Mouse (Mus musculus) retina, postnatal 7 days (tissue): ENCODE measurements around the gene Zfp341.

ENCODE experiments used
- DNase-seq: peaks from one replicate; pipeline ENCODE4 v3.0.0-alpha.2; 2012; ENCODE audit warnings: low read depth, low spot score

Zfp341 gene

DNA sequence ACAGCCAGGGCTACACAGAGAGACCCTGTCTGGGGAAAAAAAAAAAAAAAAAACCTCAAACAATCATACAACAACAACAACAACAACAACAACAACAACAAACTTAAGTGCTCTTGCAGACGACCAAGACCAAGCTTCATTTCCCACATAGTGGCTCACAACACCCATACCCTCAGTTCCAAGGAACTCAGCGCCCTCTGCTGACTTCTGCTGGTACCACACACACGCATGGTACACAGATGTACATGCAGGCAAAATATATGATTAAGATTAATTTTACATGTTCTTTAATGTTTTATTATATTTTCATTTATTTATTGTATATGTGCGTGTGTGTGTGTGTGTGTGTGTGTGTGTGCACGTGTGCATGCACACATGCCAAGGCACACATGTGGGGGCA is 26.7 kb upstream of the Zfp341 start:
- DNase-seq, result no peak

DNA sequence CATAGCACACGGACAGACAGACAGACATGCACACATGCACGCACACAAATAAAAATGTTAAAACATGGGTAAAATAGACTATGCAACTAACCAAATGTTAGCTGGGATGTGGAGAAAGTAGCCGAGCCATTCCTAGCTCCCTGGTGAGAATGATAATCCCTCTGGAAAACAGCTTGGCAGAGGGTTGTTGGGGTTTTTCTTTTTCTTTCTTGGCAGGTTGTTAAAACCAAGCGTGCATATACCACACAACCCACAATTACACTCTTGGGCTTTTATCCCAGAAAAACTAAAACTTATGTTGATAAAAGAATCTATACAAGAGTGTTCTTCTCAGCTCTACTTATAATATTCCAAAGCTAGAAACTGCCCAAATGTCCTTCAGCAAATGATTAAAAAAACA is 24.0 kb upstream of the Zfp341 start:
- DNase-seq, result no peak

DNA sequence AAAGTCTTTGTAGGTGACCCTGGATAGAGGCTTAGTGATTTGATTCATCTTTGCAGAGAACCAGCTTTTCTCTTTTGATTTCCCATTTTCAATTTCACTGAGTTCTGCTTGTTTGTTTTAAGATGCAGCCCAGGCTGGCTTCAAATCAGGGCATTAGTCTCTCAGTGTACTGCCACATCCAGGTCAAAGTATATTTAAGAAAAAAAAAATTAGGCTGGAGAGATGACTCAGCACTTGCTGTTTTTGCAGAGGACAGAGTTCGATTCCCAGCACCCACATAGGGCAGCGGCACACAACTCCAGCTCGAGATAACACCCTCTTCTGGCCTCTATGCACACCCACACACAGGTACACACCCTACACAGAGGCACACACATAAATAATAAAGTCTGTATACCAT is 21.9 kb upstream of the Zfp341 start:
- DNase-seq, result no peak

DNA sequence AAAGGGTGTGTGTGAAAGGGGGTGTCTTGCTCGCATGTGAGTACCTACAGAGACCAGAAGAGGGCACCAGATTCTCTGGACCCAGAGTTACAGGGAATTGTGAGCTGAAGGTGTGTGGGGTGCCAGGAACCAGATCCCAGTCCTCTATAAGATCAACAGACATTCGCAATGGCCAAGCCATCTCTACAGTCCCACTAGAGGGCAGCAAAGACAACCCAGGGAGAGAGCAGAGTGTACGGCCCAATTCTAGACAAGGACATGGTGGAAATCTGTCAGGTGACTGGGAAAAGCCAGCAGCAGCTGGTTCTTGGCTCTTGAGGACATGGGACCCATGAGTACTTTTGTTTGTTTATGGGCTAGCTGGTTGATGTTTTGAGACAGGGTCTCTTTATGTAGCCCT is 20.1 kb upstream of the Zfp341 start:
- DNase-seq, result peak; percentile 48

DNA sequence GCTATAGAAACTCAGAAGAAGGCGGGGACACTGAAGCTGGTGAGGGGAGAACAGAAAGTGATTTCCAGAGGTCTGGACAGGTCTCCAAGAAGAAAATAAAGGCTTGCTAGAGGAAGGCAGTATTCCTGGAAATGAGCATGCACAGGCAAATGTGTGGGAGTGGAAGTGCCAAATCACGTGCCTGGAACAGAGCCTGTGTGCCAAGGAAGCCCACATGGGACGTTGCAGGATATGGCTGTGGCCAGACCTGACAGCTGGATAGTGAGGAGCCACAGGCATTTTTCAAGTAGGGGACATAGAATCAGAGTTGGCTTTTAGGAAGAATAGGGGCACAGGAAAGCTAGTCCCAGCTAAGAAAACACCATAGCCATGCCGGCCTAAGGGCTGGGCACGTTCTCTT is 17.3 kb upstream of the Zfp341 start:
- DNase-seq, result no peak

DNA sequence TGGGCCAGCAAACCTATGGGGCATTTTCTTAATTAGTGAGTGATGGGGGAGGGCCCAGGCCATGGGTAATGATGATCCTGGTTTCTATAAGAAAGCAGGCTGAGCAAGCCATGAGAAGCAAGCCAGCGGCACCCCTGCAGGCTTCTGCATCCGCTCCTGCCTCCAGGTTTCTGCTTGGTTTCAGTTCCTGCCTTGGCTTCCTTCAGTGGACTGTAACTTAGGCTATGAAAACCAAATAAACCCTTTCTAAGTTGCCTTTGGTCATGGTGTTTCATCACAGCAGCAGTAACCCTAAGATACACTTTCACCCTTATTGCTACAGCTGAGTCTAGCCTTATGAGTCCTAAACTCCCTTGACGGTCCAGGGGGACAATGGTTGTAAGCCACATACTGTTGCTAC is 15.7 kb upstream of the Zfp341 start:
- DNase-seq, result no peak

DNA sequence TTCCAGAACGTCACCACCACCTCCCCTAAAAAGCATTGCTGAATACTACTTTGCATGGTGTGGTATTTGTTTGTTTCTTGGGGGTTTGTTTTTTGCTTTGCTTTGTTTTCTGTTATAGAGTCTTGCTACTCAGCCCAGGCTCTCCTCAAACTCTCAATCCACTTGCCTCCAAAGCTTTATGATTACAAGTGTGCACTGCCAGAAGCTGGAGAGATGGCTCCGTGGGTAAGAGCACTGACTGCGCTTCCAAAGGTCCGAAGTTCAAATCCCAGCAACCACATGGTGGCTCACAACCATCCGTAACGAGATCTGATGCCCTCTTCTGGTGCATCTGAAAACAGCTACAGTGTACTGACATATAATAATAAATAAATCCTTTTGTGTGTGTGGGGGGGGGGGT is 12.5 kb upstream of the Zfp341 start:
- no peak for DNase-seq

DNA sequence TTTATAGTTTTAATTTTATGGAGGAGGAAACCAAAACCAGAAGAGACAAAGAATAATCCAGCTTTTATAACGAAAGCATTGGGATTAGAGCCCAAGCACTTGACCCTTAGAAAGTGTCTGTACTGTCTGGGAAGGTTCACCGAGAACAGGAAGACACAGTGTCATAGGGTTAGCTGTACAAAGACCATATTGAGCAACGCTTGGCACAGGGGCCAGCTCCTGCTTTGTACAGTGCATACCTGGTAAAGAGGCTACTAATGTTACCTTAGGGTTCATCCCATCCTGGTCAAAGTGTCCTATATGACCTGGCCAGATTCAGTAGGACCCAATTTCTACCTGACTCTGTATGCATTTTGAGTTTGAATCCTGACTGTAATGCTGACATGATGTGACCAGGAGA is 11.8 kb upstream of the Zfp341 start:
- DNase-seq, result no peak

DNA sequence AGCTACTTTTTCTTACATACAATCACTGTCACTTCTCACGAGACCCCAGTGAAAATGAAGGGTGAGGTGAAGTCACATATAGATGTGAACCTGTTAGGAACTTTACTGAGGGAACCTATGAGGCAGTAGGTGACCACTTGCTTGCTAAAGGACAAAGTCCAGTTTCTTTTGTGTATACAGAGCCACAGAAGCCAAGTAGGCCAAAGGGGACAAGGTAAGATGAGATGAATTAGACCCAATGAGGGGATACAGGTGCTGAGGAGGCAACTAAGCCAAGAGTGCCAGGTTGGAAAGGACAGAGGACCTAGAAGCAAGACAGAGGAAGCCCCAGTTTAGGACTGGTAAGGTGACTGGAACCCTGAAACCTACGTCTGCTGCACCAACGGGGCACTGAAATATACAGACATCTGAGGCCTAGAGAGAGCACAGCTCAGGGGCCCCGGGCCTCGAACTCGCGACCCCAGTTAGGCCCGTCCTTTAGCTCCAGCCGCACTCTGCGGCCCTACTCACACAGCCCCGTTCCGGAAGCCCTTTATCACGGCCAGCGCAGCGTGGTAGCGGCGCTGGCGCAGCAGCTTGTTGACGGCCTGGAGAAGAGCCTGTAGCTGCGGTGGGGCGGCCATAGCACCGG is 10.0 kb upstream of the Zfp341 start:
- no peak for DNase-seq

DNA sequence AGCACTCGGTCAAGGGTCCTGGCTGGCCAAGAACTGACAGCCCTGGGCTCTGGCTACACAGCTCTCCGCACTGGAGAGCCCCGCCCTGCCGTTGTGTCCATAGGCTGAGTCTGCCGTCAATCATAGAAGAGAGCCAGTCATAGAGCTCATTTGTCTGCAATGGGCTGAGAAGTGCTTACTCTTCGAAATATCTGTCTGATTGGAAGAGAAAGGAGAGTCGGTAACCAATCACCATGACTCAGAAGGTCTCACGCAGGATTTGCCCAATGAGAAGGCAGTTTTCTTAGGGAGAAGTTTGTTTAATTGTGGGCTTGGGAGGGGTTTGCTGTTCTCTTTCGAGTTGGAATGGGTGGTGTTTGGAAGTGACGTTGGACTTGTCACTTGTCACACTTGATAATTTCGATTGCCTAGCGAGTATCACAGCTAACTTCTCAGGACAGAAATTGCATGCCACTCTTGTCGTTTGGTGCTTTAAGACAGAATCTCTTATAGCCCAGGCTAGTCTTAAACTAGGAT is 9.4 kb upstream of the Zfp341 start, which contains the start of gene Pxmp4:
Gene Pxmp4 (minus strand): TSS at position 71 of the 516 bp plus-strand sequence.
- peak; percentile 95 for DNase-seq

DNA sequence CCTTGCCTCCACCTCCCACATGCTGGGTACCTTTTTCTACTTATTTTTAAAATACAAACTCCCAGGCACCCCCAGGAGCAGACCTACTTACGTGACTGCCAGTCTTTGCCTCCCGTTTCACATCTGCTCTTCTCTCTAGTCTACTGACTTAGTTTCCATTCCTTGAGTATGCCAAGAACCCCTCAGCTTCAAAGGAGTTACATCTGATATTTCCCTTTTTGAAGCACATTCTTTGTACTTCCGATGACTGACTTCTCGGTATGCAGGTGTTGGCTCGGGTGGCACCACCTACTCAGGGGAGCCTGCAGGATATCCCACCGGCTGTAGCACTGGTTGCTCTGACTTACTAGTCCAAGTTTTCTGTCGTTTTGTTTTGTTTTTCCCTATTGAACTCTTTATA is 8.9 kb upstream of the Zfp341 start:
- no peak for DNase-seq

DNA sequence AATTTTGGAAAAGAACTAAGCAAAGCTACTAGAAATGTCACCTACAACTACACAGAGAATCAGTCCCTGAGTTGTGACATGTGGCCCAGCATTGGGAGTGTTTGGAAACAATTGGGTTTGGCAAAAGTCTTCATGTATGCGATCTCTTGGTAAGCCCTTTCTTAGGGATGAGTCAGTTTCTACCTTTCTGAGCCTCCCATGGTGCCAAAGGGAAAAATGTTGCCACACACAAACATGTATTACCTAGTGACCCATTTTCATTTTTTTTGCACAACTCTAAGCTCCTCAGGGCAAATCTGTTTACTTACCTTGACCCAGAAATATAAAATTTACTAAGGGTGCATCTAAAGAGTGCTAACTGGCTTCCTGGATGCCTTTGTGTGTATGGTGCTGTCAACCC is 6.1 kb upstream of the Zfp341 start:
- DNase-seq, result no peak

DNA sequence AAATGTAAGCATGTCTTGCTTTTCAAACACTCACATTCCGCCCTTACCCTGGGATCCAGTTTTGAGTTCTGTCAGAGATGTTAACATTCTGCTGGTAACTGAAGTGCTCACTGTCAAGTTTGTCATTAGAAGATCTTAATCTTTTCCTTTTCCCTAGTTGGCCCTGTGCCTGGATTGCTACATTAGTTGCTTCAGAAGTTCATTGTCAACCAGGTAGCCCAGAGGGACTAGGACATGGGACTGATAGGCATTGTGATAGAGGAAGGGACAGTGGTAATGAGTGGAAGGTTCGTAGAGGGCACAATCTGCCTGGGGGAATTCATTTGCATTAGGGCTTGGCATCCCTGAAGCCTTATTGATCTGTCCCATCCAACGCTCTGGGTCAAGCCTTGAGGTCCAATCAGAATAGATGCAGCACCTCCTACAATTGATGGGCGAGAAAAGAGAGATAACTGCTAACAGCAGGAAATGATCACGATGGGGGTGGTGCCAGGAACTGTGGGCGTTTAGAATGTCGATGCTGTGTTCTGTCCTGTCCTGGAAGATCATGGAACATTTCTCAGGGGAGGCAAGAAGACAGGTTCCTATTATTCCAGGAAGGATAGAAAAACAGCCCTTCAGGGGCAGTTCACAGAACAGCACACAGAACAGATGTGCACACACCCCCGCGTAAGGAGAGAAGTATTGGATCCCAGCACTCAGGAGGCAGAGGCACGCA is 3.9 kb upstream of the Zfp341 start:
- DNase-seq, result no peak

DNA sequence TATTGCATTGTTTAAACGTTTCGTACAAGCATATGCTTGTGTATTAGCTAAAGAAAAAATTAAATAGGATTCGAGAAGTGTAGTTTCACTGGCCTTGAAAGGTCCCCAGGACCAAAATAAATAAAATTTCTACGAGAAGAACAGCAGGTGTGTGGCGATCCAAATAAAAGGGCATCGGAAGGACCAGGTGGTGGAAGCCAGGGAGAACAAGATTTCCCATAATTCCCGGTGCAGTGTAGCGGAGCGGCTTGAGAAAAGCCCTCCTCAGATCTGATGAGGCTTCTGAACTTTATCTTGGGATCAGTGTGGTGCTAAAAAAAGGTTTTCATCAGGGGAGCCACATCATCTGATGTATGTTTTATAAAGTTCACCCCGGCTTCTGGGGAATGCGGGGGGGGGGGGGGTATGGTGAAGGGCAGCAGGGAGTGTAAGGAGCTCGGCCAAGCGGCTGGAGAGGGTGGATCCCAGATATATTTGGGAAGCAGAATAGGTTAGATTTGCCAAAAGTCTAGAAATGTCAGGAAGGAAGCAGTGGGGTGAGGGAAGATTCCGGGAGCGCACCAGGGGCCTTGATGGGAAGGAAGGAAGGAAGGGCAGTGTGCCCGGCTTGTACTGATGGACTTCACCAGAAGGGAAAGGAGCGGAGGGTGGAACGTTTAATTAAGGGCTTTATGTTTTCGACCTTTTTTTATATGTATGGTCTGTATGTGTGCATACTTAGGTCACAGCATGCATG is 1.9 kb downstream of the Zfp341 start:
- DNase-seq, result no peak

DNA sequence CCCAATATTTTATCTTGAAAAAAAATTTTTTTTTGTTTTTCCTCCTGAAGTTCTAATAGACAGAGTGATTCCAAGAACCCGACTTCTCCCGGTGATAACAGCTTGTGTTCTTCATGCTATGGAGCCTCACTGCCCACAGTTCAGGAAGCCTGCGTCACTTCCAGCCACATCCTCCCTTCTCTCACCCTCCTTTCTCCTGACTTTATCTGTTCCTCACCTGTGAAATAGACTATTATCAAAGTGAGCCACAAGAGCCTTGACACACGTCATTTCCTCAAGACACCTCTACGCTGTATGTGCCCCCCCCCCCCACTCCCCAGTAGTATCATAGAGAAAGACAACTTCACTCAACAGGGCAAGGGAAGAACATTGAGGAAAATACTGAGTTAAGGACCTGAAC is 2.6 kb downstream of the Zfp341 start:
- no peak for DNase-seq

DNA sequence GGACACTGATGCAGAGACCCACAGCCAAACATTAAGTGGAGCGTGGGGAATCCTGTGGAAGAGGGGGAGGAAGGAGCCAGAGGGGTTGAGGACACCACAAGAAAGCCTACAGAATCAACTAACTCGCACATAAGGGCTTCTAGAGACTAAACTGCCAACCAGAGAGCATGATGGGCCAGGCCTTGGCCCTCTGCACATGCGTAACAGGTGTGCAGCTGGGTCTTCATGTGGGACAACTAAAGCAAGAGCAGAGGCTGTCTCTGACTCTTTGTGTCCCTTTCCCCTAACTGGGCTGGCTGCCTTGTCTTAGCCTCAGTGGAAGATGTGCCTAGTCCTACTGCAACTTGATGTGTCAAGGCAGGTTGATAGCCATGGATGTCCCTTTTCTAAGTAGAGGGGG is 4.0 kb downstream of the Zfp341 start:
- no peak for DNase-seq

DNA sequence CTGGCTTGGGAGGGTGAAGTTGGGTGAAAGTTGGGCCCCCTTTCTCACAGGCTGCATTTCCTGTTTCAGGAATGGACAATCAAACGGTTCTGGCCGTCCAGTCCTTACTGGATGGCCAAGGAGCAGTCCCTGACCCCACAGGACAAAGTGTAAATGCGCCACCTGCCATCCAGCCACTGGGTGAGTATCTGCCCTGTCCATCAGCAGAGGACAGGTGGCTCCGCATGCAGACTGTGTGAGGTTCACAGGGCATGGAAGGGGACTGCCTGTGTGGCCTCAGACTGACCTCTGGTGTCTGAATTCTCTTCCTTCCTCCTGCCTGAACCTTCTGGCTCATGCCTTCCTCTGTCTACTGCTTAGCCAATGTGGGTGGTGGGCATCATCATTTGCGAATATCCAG is 8.6 kb downstream of the Zfp341 start:
- no peak for DNase-seq

DNA sequence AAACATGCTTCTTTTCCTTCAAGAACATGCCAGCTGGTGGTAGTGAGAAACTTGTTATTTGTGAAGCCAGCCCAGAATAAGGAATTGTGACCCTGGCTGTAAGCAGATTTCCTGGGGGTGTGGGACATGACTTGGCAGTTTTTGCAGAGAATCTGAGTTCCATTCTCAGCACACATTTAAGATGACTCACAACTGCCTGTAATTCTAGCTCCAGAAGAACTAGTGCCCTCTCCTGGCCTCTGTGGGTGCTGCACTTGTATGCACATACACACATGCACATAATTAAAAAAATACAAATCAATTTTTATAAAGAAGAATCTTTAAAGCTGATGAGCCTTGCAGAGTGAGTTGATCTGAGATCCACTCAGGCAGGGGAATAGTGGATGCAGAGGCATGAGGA is 11.0 kb downstream of the Zfp341 start:
- no peak for DNase-seq

DNA sequence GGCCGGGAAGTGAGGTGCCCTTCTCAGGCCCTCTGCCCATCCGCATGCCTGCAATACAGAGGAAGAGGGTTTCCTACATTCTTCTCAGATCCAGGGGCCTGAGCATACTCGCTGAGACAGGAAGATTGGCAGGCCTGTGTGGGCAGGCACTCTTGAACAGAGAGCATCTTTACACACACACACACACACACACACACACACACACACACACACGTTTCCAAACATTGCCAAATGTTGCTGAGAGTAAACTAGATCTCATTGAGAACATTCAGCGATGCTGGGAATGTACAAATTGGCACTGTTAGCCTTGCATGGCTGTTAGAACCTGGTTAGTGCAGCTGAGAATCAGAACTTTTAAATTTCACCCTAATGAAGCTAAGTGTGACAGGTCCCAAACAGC is 17.4 kb downstream of the Zfp341 start:
- no peak for DNase-seq

DNA sequence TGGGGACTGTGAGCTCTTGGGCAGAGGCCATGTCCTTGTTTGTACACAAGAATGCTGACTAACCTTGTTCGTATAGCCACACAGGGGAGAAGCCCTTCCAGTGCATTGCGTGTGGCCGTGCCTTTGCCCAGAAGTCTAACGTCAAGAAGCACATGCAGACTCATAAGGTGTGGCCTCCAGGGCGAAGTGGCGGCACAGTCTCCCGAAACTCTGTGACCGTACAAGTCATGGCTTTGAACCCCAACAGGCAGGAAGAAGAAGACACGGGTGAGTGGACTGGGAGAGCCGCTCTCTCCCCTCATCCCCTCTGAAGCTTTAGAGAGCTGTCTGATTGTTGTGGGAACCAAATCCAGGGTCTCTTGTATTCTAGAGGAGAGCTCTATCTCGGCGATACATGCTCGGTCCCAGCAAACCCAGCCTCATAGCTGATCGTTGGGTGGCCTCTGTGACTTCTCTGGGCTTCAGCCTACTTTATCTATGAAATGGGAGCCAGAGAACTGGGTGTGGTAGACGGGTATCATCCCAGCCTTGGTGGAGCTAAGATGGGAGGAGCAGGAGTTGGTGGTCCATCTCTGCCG is 19.2 kb downstream of the Zfp341 start:
- DNase-seq, result no peak

DNA sequence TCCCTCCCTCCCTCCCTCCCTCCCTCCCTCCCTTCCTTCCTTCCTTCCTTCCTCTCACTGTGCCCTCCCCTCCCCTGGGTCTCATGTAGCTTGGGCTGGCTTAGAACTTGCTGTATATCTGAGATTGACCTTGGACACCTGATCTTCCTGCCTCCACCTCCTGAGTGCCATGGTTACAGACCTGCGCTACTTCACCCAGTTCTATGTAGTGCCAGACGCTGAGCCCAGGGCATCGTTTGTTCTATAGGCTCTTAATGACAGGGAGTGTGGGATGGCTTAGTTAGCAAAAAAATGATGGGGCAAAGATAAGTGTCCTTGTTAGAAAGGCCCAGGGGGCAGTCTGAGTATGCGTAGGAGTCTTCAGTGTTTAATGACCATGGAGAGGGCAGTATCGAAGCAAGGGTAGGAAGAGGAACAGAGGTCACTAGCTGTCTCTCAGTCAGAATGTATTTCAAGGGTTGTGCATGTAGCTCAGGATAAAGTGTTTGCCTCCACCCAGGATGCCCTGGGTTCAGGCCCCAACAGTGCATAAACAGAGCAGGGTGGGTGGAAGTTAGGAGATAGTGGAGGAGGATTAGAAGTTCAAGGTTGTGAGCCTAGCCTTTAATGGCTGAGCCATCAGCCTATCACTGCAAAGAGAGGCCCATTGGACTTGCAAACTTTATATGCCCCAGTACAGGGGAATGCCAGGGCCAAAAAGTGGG is 20.1 kb downstream of the Zfp341 start:
- no peak for DNase-seq
